Mouse (Mus musculus): Measurements from ENCODE around the gene Ttll4. TPM values are rescaled to one million over a fixed set of nuclear protein-coding genes. Genes with fewer than 3 reads are reported as not detected.

The Ttll4 gene
- total RNA-seq, 2 experiments from 2014 or later, result 10.1 to 11.5 TPM

DNA sequence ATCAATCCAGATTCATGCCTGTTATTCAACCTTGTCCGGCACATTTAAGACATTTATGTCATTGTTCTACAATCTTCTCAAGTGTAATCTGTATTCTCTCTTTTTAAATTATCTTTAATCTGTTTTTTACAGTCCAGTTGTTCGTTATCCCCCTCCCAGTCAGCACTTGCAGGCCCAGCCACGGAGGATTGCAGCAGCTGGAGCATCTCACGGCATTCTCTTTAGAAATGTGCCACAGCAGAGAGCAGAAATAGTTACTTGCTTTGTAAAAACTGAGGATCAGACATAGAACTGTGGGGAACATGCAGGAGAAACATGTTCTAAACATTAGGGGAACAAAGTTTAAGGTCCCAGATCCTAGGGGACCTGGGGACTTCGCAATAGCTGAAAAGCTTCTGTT, 43.5 kb downstream of the Ttll4 start:
- intact Hi-C loops (cut with DNase I), result no loop called here
- no peak for DNase-seq

- intact Hi-C loops (cut with DNase I), result no loop called here
- no peak for DNase-seq
Observed at GRCm38 (mm10) chr1:74709566-74709965, 48.0 kb downstream of the Ttll4 start.

DNA sequence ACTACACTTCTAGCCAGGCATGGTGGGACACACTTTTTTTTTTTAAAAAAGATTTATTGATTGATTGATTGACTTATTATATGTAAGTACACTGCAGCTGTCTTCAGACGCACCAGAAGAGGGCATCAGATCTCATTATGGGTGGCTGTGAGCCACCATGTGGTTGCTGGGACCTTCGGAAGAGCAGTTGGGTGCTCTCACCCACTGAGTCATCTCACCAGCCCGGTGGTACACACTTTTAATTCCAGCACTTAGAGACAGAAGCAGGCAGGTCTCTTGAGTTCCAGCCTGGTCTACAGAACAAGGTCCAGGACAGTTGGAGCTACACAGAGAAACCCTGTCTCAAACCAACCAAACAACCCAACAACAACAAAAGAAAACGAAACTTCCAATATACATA, 50.5 kb downstream of the Ttll4 start:
- intact Hi-C loops (cut with DNase I), result loop anchor here (5.0 kb wide), 1 partner anchor 105 kb away; no protein-coding TSS in a partner anchor
- no peak for DNase-seq

GRCm38 (mm10) chr1:74712461-74713098, 51.0 kb downstream of the Ttll4 start:
- no peak for DNase-seq
- intact Hi-C loops (cut with DNase I), result loop anchor here (5.0 kb wide), 1 partner anchor 105 kb away; no protein-coding TSS in a partner anchor

- peak; percentile 75 to 83 for DNase-seq
- intact Hi-C loops (cut with DNase I), result loop anchor here (5.0 kb wide), 1 partner anchor 104 kb away; no protein-coding TSS in a partner anchor
Observed at GRCm38 (mm10) chr1:74713099-74713858, 51.7 kb downstream of the Ttll4 start, which contains the start of gene Cyp27a1. Gene Cyp27a1 (plus strand): TSS chr1:74713574.

DNA sequence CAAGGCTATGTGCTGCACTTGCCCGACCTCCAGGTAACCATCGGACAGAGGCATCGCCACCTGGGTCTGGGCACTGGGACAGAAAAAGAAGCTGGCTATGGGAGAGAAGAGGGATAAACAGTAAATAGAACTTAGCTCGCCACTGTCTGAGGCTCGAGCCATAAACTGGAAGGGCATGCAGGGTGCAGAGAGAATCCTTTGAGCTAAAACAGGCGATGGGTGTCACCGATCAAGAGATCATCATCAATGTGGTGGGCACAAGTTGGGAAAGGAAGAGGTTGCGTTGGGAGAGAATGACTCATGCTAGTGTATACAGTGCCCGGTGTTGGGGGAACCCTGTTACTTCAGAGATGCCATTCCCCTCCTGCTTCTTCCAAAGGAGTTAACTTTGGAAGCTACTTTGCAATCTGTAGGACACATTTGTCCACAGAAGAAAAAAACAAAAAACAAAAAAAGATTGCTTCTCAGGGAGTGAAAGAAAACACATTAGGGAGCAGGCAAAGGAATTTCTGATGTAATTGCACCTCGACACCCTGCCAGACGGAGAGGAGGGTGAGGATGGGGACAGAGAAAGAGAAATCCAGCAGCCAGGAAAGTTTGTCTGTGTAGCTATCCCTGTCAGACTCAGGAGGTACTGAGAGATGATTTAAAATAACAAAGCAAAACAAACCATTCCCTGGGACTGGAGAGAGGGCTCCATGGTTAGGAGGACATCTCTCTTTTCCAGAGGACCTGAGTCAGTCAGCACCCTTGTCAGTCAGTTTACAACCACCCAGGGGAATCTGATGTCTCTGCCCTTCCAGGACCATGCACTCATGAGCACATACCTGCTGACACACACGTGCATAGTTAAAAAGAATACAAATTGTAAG, 52.5 kb downstream of the Ttll4 start:
- no peak for DNase-seq
- intact Hi-C loops (cut with DNase I), result loop anchor here (2.0 to 5.0 kb wide), 2 partner anchors 35 to 103 kb away; partner anchors contain the start of gene Prkag3

DNA sequence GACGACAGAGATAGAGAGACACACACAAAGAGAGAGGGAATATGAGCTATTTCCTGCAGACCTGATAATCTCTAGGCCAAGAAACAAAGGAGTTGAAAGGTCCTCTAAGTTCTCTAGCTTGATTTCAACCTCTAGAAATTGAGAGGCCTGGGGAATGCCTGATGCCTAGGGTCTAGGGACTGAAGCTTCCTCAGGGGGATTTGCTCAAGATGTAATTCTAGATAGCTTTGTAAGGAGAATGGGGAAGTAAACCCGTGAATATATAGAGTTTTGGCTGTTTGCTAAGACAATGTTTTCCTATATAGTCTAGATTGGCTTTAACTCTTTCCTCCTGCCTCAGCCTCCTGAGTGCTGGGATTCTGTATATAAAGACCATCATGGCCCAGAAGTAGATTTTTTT, 53.4 kb downstream of the Ttll4 start:
- intact Hi-C loops (cut with DNase I), result loop anchor here (2.0 to 5.0 kb wide), 2 partner anchors 34 to 102 kb away; partner anchors contain the start of gene Prkag3
- DNase-seq, result no peak

- DNase-seq, result no peak
Observed at GRCm38 (mm10) chr1:74715468-74715867, 53.9 kb downstream of the Ttll4 start.

DNA sequence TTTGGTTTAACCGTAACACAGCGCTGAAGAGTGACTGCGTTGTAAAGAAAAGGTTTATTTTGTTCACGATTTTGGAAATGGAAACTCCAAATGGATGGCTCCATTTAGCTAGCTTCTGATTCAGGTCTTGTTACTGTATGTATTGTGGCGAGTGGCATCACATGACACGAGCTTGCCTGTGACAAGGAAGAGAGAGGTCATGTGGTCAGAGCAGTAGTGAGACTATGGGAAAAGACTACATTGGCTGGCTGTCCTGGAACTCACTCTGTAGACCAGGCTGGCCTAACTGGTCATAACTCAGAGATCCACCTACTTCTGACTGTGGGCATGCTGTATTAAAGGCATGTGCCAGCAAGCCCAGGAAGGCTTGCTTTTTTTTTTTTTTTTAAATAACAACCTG, 54.3 kb downstream of the Ttll4 start:
- intact Hi-C loops (cut with DNase I), result loop anchor here (2.0 kb wide), 1 partner anchor 33 kb away; the partner anchor contains the start of gene Prkag3
- no peak for DNase-seq

More at GRCm38 (mm10) chr1:74715468-74715867, 53.9 kb downstream of the Ttll4 start:
- intact Hi-C loops (cut with DNase I), result loop anchor here (2.0 kb wide), 1 partner anchor 33 kb away; the partner anchor contains the start of gene Prkag3

- intact Hi-C loops (cut with DNase I), result no loop called here
- DNase-seq, result no peak
Observed at GRCm38 (mm10) chr1:74718113-74718512, 56.6 kb downstream of the Ttll4 start.

DNA sequence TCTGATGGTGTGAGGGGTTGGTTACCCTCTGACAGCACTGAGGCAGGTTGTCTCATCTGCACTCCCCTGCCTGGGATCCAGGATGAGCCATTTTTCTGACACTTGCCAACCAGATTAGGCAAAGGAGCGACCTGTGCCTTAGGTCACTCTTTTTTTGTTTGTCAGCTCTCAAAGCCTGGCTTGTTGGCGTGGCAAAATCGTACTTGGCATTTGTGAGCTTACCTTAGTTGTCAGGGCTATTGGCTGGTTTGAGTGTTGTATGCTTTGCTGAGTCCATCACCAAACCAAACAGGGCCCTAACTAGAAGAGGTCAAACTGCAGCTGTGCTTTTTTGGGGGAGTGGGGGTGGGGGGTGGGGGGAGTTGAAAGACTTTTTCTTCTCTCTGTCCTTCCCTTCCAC, 57.7 kb downstream of the Ttll4 start:
- DNase-seq, result no peak
- intact Hi-C loops (cut with DNase I), result no loop called here

- intact Hi-C loops (cut with DNase I), result no loop called here
- DNase-seq, result no peak
Observed at GRCm38 (mm10) chr1:74721657-74722056, 60.1 kb downstream of the Ttll4 start.

DNA sequence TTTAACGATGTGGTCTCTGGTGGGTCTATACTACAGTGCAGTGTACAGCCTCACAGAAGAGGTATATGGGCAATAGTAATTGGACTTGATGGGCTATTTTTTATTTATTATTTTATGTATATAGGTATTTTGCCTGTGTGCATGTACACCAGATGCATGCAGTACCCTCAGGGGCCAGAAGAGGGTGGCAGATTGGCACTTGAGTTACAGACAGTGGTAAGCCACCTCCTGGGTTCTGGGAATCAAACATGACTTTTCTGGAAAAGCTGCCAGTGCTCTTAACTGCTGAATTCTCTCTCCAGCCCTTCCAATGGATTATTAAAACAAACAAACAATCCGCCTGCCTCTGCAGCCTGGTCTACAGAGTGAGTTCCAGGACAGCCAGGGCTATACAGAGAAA, 62.2 kb downstream of the Ttll4 start:
- peak in 1 of 2 experiments; percentile 27 for DNase-seq
- intact Hi-C loops (cut with DNase I), result no loop called here

DNA sequence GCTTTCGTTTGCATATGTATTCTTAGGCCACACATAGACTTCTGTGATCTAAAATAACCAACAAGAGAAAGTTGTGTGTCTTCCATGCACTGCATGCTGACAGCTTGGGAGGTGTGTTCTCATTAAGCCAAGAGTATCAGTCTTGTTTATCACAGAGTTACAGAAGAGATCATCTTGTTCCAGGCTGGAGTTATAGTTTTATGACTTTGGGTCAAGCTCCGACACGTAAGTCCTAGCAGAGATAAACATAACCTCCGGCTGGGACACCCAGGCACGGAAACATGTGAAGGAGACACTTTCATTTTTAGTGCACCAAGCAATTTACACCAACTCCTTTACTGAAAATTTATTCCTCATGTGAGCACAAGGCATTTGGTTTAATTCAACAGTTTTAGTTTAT, 64.6 kb downstream of the Ttll4 start:
- DNase-seq, result no peak
- intact Hi-C loops (cut with DNase I), result no loop called here

DNA sequence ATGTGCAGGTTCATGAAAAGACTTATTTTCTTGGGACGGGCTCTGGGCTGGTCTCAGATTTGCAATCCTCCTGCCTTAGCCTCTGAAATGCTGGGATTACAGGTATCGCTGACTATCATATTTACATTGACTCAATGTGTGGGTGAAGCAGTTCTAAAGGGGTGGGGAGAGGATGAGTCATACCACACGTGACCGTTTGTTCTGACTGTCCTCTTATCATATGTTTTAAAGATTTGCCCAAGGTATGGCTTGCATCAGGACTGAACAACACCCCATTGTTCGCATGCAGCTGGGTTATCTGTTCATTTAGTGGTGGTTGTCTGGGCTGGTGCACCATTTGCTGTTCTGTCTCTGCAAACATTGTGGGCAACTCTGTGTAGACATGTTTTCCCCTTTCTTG, 65.1 kb downstream of the Ttll4 start:
- intact Hi-C loops (cut with DNase I), result no loop called here
- DNase-seq, result no peak

GRCm38 (mm10) chr1:74728446-74728845, 66.9 kb downstream of the Ttll4 start:
- DNase-seq, result no peak
- intact Hi-C loops (cut with DNase I), result no loop called here

DNA sequence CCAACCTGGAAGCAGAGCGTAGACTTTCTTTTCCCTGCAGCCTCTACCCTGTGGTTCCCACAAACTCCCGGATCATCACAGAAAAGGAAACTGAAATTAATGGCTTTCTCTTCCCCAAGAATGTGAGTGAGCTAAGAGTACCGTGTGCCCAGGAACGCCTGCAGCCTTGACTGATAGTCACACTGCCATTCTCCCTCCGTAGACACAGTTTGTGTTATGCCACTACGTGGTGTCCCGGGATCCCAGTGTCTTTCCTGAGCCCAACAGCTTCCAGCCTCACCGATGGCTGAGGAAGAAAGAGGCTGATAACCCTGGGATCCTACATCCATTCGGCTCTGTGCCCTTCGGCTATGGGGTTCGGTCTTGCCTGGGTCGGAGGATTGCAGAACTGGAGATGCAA, 75.4 kb downstream of the Ttll4 start:
- intact Hi-C loops (cut with DNase I), result no loop called here

DNA sequence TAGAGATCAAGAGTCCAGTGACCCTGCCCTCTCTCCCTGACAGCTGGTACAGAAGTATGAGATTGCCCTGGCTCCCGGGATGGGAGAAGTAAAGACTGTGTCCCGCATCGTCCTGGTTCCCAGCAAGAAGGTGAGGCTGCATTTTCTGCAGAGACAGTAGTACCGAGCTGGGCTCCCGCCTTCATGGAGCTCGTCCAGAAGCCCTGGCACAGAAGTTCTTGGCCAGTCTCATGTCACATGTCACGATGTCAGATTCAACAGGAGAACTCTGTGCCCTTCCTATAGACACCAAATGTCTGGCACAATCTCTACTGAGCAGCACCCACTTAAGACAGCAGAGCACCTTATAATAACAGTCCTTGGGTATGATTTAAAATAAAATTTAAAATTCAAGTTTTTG, 76.0 kb downstream of the Ttll4 start:
- intact Hi-C loops (cut with DNase I), result no loop called here
- DNase-seq, result no peak

More for the DNA sequence above, 75.4 kb downstream of the Ttll4 start:
- DNase-seq, result no peak

GRCm38 (mm10) chr1:74740846-74741245, 79.3 kb downstream of the Ttll4 start:
- intact Hi-C loops (cut with DNase I), result no loop called here
- DNase-seq, result peak in 1 of 2 experiments; percentile 18

DNA sequence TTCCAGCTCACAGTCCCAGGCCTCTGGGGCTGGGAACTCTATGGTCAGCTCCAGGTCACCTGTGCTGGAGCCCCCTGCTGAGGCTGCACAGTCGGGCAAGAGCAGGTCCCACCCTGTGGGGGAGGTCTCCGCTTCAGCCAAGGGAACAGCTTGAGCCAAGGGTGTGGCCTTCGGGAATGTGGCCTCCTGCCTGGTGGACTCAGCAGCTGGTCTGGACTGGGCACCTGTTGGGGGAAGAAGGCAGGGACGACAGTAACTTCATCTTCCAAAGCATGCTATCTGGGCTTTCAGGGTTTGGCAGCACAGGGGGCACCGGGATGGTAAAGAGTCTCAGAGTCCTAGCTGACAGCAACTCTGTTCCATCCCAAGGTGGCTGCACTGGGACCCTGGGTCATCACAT, 85.8 kb downstream of the Ttll4 start:
- DNase-seq, result no peak
- intact Hi-C loops (cut with DNase I), result no loop called here
